ENCODE assay signal across 9 mouse cellular contexts in genomic region chr7:109218130-109218976, GRCm38 (mm10). TPM values are rescaled to one million over a fixed set of nuclear protein-coding genes. Genes with fewer than 3 reads are reported as not detected.
DNase-seq lines count a peak whose midpoint lies in the region; ATAC-seq lines count a peak whose summit lies in the region.
"Had no signal": no experiment of that assay in that cellular context is flagged by ENCODE, and none has a peak within 500 bp of the region (broad histone marks: within the 10 kb centered on the region; RNA-seq: fewer than 3 reads in every experiment).

No protein-coding gene starts in this region.

- H3K4me1 ChIP-seq in hindbrain, embryonic 14.5 days (replicated peaks; ENCODE audit: control insufficient read depth, insufficient read depth, low read length), result peaks cover 28% of the 10 kb centered on the region

- no peaks in the 10 kb centered on the region for H3K27me3 ChIP-seq in hindbrain, embryonic 14.5 days (ENCODE audit: control insufficient read depth, insufficient read depth, low read length)
- H3K27me3 ChIP-seq: limb, embryonic 12.5 days had no signal

- peak; percentile 47; the same call in 1 of the 2 replicates for ATAC-seq in hindbrain, embryonic 14.5 days (ENCODE audit: low FRiP score)
- ATAC-seq in megakaryocyte, adult 5-6 weeks (ENCODE audit: poor library complexity, severe bottlenecking), result peak; percentile 92
- ATAC-seq in inflammation-experienced regulatory T-cells, adult 6 months, result no peak

- no peaks in the 10 kb centered on the region for H3K36me3 ChIP-seq in hindbrain, embryonic 14.5 days (replicated peaks; ENCODE audit: control insufficient read depth, insufficient read depth)
- H3K36me3 ChIP-seq: limb, embryonic 12.5 days had no signal

- no peak overlapping the region for H3K27ac ChIP-seq in hindbrain, embryonic 14.5 days
- H3K27ac ChIP-seq: limb, embryonic 12.5 days had no signal

- H3K4me2 ChIP-seq in hindbrain, embryonic 14.5 days (replicated peaks), result no peak overlapping the region
- H3K4me2 ChIP-seq: limb, embryonic 12.5 days had no signal

- no peak overlapping the region for H3K4me3 ChIP-seq in hindbrain, embryonic 14.5 days (replicated peaks; ENCODE audit: low read length)
- H3K4me3 ChIP-seq: limb, embryonic 12.5 days had no signal

- H3K9me3 ChIP-seq in hindbrain, embryonic 14.5 days (ENCODE audit: control insufficient read depth, low read length), result no peaks in the 10 kb centered on the region
- H3K9me3 ChIP-seq: limb, embryonic 12.5 days had no signal

- 79% methylated on average over 2 of the region's 2 CpGs for WGBS in hindbrain, embryonic 14.5 days

- peak; percentile 31 for DNase-seq in adipocyte (ENCODE audit: low spot score)
- DNase-seq in cerebellum, adult 9-11 months, result peak; percentile 70
- peak; percentile 44 to 88 for DNase-seq in frontal cortex, adult 2 months (ENCODE audit: extremely low spot score in 1 of 2, low spot score in 1 of 2)
- peak; percentile 79 for DNase-seq in hindbrain, embryonic 14.5 days (ENCODE audit: low spot score)
- peak; percentile 63 to 83 for DNase-seq in layer of hippocampus, postnatal 14 days (ENCODE audit: low spot score in 2 of 2)
- DNase-seq in skeletal muscle tissue, adult 2 months (ENCODE audit: low read depth, low spot score), result peak; percentile 45

- no peak overlapping the region for H3K9ac ChIP-seq in hindbrain, embryonic 14.5 days
- H3K9ac ChIP-seq: limb, embryonic 12.5 days had no signal

RNA-seq across cellular contexts. Expression of gene Lmo1, which starts 43.3 kb away (rescaled TPM):
- polyA plus RNA-seq in frontal cortex, adult 2 months (2012; rRNA removed), result 35.1 and 35.6 TPM in 2 replicates
- polyA plus RNA-seq in hindbrain, embryonic 14.5 days (2014; fragmentation: Nextera tagmentation; extraction: Ambion mirVana), result 55.2 and 64.9 TPM in 2 replicates
- 10 to 100 TPM; 53.8 to 60.2 TPM for total RNA-seq in layer of hippocampus, postnatal 14 days (2021)
- total RNA-seq in megakaryocyte, adult 5-6 weeks (2015), result 30.3 and 33.6 TPM in 2 replicates
- 10.9 and 19.8 TPM in 2 replicates for total RNA-seq in megakaryocyte, adult 5-6 weeks (2017)
- polyA plus RNA-seq in inflammation-experienced regulatory T-cells, adult 6 months (2017; shearing (Covaris generic)), result not detected

Comparison
In these comparisons a context has a peak if more than half of its experiments do, and no peak if none do; other contexts are left out.
1. RNA of gene Lmo1, which starts 43.3 kb away (polyA plus RNA-seq): 55.2 to 64.9 TPM in hindbrain, embryonic 14.5 days and 35.1 to 35.6 TPM in frontal cortex, adult 2 months; not detected in inflammation-experienced regulatory T-cells, adult 6 months; every median in the first group is over 10 times any median in the second.
2. Peak in every context shown above with its lines, with median percentiles within 50 percentile points of each other: DNase-seq.